Mouse (Mus musculus): Measurements from ENCODE around the gene Plekhg1. TPM values are rescaled to one million over a fixed set of nuclear protein-coding genes. Genes with fewer than 3 reads are reported as not detected.

The Plekhg1 gene
- polyA plus RNA-seq, 1 experiment: 18.9 TPM

DNA sequence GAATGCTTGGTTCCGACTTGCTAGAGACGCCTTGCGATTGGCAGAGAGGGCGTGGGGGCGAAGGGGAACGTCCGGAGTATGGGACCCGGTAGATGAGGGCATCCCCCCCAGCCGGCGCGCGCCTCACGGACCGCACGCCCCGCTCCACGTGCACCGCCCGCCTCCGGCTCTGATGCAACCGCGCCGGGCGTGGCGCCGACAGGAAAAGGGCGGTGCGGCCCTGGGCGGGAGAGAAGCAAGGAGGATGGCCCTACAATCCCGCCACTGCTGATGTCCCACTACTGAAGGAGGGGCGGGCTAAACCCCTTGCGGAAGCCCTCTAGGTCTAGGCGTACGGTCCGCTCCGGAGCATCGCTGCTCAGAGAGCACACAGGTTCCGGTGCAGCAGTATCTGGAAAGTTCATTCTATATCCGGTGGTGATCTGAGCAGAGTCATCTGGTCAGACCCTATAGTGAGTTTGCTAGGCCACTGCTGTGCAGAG, 233.5 kb downstream of the Plekhg1 start:
- Histone ChIP-seq H3K9me3 (replicated peaks; ENCODE audit: control insufficient read depth, insufficient read depth, low read length, poor library complexity, severe bottlenecking) (no peaks in the 10 kb centered on the region), H3K36me3 (ENCODE audit: control insufficient read depth, insufficient read depth, low read length, poor library complexity, severe bottlenecking) (peaks cover 3% of the 10 kb centered on the region; the same call in 1 of the 2 replicates), H3K27me3 (ENCODE audit: control insufficient read depth, insufficient read depth, low read length, poor library complexity, severe bottlenecking) (no peaks in the 10 kb centered on the region), H3K4me3 (ENCODE audit: low read depth, low read length) (peak overlapping the region; percentile 75), H3K4me1 (ENCODE audit: control insufficient read depth, insufficient read depth, low read length) (peaks cover 6% of the 10 kb centered on the region), H3K27ac (ENCODE audit: insufficient read depth, low read length) (peak overlapping the region; percentile 55), H3K9ac (ENCODE audit: low read depth, poor library complexity, severe bottlenecking) (peak overlapping the region; percentile 84)
- peak; percentile 53; the same call in 1 of the 2 replicates for TF ChIP-seq EP300 (IDR thresholded peaks at IDR 0.05; ENCODE audit: insufficient read depth, low read depth, low read length)
- TF ChIP-seq CTCF (IDR thresholded peaks at IDR 0.05; ENCODE audit: low read depth, low read length): no peak

DNA sequence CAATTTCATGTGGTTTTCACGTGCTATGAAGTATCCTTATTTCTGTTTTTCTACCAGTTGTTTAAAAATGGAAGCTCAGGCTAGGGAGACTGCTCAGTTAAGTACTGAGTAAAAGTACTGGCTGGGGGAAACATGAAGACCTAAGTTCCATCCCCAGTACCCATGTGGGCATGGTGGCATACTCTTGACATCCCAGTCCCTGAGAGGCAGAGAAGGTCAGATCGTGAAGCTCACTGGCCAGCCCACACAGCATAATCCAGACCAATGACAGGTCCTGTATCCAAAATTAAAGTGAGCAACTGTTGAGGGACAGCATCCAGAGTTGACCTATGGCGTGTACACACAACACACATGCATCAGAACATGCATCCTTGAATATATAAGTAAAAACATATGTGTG, 234.2 kb downstream of the Plekhg1 start:
- no peak for TF ChIP-seq POLR2A (IDR thresholded peaks at IDR 0.05; ENCODE audit: insufficient read depth, low read length)
- no peak for TF ChIP-seq CTCF (IDR thresholded peaks at IDR 0.05; ENCODE audit: low read depth, low read length)
- TF ChIP-seq EP300 (IDR thresholded peaks at IDR 0.05; ENCODE audit: insufficient read depth, low read depth, low read length): no peak
- peak overlapping the region; percentile 3 for H3K4me3 ChIP-seq (ENCODE audit: low read depth, low read length)
- no peaks in the 10 kb centered on the region for H3K27me3 ChIP-seq (ENCODE audit: control insufficient read depth, insufficient read depth, low read length, poor library complexity, severe bottlenecking)
- H3K9ac ChIP-seq (ENCODE audit: low read depth, poor library complexity, severe bottlenecking): no peak overlapping the region
- H3K9me3 ChIP-seq (replicated peaks; ENCODE audit: control insufficient read depth, insufficient read depth, low read length, poor library complexity, severe bottlenecking): peaks cover 2% of the 10 kb centered on the region
- peaks cover 6% of the 10 kb centered on the region for H3K4me1 ChIP-seq (ENCODE audit: control insufficient read depth, insufficient read depth, low read length)
- peaks cover 10% of the 10 kb centered on the region for H3K36me3 ChIP-seq (ENCODE audit: control insufficient read depth, insufficient read depth, low read length, poor library complexity, severe bottlenecking)
- no peak overlapping the region for H3K27ac ChIP-seq (ENCODE audit: insufficient read depth, low read length)

DNA sequence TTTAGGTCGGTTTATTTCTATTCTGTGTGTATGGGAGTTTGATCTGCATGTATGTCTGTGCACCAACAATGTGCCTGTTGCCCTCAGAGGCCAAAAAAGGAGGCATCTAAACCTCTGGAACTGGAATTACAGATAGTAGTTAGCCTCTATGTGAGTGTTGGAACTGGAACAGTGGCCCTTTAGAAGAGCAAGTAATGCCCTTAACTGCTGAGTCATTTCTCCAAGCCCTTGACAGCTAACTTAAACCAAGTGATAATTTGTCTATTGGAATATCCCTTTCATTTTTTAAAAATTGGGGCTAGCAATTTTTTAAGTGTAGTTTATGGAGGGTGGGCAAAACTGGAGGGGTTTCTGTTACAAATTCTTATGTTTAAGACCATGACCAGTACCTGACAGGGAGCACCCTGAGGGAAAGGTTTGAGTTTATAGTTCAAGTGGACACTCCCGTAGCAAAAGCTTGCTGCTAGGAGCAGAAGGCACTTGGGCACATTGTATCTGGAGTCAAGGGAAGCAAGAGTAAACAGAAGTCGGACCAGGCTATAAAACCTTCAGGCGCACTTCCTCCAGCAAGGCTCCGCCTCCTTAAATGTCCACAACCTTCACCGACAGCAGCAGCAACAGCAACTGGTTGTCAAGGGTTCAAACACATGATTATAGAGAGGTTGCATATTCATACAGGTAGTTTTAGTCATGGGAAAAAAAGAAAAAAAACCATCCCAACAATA, 235.9 kb downstream of the Plekhg1 start:
- peaks cover 6% of the 10 kb centered on the region for H3K4me1 ChIP-seq (ENCODE audit: control insufficient read depth, insufficient read depth, low read length)
- no peak overlapping the region for H3K27ac ChIP-seq (ENCODE audit: insufficient read depth, low read length)
- H3K9ac ChIP-seq (ENCODE audit: low read depth, poor library complexity, severe bottlenecking): no peak overlapping the region
- H3K9me3 ChIP-seq (replicated peaks; ENCODE audit: control insufficient read depth, insufficient read depth, low read length, poor library complexity, severe bottlenecking): peaks cover 7% of the 10 kb centered on the region
- H3K4me3 ChIP-seq (ENCODE audit: low read depth, low read length): no peak overlapping the region
- TF ChIP-seq CTCF (IDR thresholded peaks at IDR 0.05; ENCODE audit: low read depth, low read length) (no peak), POLR2A (IDR thresholded peaks at IDR 0.05; ENCODE audit: insufficient read depth, low read length) (no peak), EP300 (IDR thresholded peaks at IDR 0.05; ENCODE audit: insufficient read depth, low read depth, low read length) (no peak)
- peaks cover 23% of the 10 kb centered on the region for H3K36me3 ChIP-seq (ENCODE audit: control insufficient read depth, insufficient read depth, low read length, poor library complexity, severe bottlenecking)
- H3K27me3 ChIP-seq (ENCODE audit: control insufficient read depth, insufficient read depth, low read length, poor library complexity, severe bottlenecking): no peaks in the 10 kb centered on the region

DNA sequence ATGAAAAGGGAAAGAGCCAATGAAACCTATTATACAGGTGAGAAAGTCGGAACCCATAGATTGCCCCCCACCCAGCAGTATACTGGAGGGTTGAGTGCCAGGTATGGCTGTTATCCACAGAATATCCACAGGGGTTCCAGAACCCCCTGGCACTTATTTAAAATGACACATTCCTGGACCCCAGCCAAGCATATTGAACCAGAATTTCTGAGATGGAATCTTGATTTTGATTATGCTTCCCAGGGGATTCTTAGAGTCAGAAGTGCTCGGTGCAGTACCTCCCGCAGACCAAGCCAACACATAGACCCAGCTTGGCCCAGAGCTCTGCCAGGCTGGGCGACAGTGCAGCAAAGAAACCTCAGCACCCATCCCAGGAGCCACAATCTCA, 236.5 kb downstream of the Plekhg1 start:
- TF ChIP-seq EP300 (IDR thresholded peaks at IDR 0.05; ENCODE audit: insufficient read depth, low read depth, low read length) (no peak), POLR2A (IDR thresholded peaks at IDR 0.05; ENCODE audit: insufficient read depth, low read length) (no peak), CTCF (IDR thresholded peaks at IDR 0.05; ENCODE audit: low read depth, low read length) (no peak)
- peaks cover 25% of the 10 kb centered on the region for H3K36me3 ChIP-seq (ENCODE audit: control insufficient read depth, insufficient read depth, low read length, poor library complexity, severe bottlenecking)
- peaks cover 6% of the 10 kb centered on the region for H3K4me1 ChIP-seq (ENCODE audit: control insufficient read depth, insufficient read depth, low read length)

DNA sequence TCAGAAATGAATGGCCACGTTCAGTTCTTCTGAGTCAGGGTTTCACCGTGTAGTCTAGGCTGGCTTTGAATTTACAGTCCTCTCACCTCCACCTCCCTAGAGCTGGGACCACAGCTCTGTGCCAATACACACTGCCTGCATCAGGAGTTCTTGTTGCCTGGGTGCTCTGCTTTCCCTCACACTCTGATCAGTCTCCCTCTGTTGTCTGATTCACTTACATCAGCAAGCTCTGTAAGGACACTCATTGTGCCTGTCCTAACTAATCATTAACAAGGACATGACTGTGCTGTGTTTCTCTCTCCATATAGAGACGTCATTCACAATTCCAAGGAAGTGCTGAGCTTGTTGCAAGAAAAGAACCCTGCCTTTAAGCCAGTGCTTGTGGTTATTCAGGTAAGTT, 238.2 kb downstream of the Plekhg1 start:
- Histone ChIP-seq H3K4me1 (ENCODE audit: control insufficient read depth, insufficient read depth, low read length) (peaks cover 4% of the 10 kb centered on the region), H3K9me3 (replicated peaks; ENCODE audit: control insufficient read depth, insufficient read depth, low read length, poor library complexity, severe bottlenecking) (peaks cover 7% of the 10 kb centered on the region), H3K27me3 (ENCODE audit: control insufficient read depth, insufficient read depth, low read length, poor library complexity, severe bottlenecking) (no peaks in the 10 kb centered on the region), H3K9ac (ENCODE audit: low read depth, poor library complexity, severe bottlenecking) (no peak overlapping the region), H3K4me3 (ENCODE audit: low read depth, low read length) (no peak overlapping the region), H3K27ac (ENCODE audit: insufficient read depth, low read length) (no peak overlapping the region), H3K36me3 (ENCODE audit: control insufficient read depth, insufficient read depth, low read length, poor library complexity, severe bottlenecking) (peaks cover 33% of the 10 kb centered on the region)
- TF ChIP-seq CTCF (IDR thresholded peaks at IDR 0.05; ENCODE audit: low read depth, low read length) (no peak), POLR2A (IDR thresholded peaks at IDR 0.05; ENCODE audit: insufficient read depth, low read length) (no peak), EP300 (IDR thresholded peaks at IDR 0.05; ENCODE audit: insufficient read depth, low read depth, low read length) (no peak)

More for the DNA sequence above, 236.5 kb downstream of the Plekhg1 start:
- no peak overlapping the region for H3K4me3 ChIP-seq (ENCODE audit: low read depth, low read length)
- H3K27ac ChIP-seq (ENCODE audit: insufficient read depth, low read length): no peak overlapping the region; the same call in 1 of the 2 replicates
- no peak overlapping the region; the same call in 1 of the 2 replicates for H3K9ac ChIP-seq (ENCODE audit: low read depth, poor library complexity, severe bottlenecking)
- peaks cover 7% of the 10 kb centered on the region for H3K9me3 ChIP-seq (replicated peaks; ENCODE audit: control insufficient read depth, insufficient read depth, low read length, poor library complexity, severe bottlenecking)
- no peaks in the 10 kb centered on the region for H3K27me3 ChIP-seq (ENCODE audit: control insufficient read depth, insufficient read depth, low read length, poor library complexity, severe bottlenecking)

DNA sequence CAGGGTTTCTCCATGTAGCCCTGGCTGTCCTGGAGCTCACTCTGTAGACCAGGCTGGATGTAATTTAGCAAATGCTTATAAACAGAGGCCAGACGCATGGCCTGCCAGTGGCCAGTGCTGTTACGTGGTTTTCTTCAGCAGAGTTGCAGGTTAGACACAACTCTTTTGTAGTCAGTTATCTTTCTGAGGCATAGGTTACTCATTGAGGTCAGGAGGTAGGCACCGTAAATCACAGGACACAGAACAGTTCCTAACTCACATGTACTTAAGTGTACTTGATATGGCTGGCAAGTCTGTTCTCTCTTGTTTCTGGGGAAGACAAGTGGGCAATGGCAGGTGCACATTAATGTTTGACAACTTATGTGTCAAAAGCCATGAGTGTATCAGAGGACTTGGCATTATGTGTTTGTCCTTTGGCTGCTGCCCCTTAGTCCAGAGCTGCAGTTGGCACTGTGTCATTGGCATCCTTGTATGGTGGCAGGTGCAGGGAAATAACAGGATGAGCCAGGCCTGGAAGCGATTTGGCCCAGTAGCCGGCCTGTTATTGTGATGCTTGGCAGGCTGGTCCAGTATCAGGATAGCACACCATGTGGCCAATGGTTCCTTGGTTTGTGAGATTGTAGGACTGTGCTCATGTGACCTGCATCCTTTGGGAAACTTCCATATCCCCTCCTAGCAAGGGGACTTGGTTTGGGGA, 238.8 kb downstream of the Plekhg1 start:
- H3K36me3 ChIP-seq (ENCODE audit: control insufficient read depth, insufficient read depth, low read length, poor library complexity, severe bottlenecking): peaks cover 34% of the 10 kb centered on the region
- H3K27ac ChIP-seq (ENCODE audit: insufficient read depth, low read length): no peak overlapping the region
- H3K9ac ChIP-seq (ENCODE audit: low read depth, poor library complexity, severe bottlenecking): no peak overlapping the region
- peaks cover 4% of the 10 kb centered on the region for H3K4me1 ChIP-seq (ENCODE audit: control insufficient read depth, insufficient read depth, low read length)
- H3K27me3 ChIP-seq (ENCODE audit: control insufficient read depth, insufficient read depth, low read length, poor library complexity, severe bottlenecking): no peaks in the 10 kb centered on the region
- no peak for TF ChIP-seq CTCF (IDR thresholded peaks at IDR 0.05; ENCODE audit: low read depth, low read length)
- no peak for TF ChIP-seq EP300 (IDR thresholded peaks at IDR 0.05; ENCODE audit: insufficient read depth, low read depth, low read length)
- TF ChIP-seq POLR2A (IDR thresholded peaks at IDR 0.05; ENCODE audit: insufficient read depth, low read length): no peak
- no peak overlapping the region for H3K4me3 ChIP-seq (ENCODE audit: low read depth, low read length)
- peaks cover 7% of the 10 kb centered on the region for H3K9me3 ChIP-seq (replicated peaks; ENCODE audit: control insufficient read depth, insufficient read depth, low read length, poor library complexity, severe bottlenecking)

Measured in ES-Bruce4 (cell line).